Mouse (Mus musculus) ovary, adult 10 weeks (tissue): ENCODE measurements around the gene Trmt5. TPM values are rescaled to one million over a fixed set of nuclear protein-coding genes. Genes with fewer than 3 reads are reported as not detected.

Experiments
- polyA plus RNA-seq: library from polyadenylated mRNA; stranded (reverse); fragments of 350-450 nt; fragmentation: Illumina TruSeq; extraction: RNeasy Lipid Tissue Mini Kit (QIAGEN cat#74804); gene quantifications from one replicate; pipeline ENCODE4 v1.2.3, GENCODE M21; 2014

Trmt5 gene
- polyA plus RNA-seq = 30.9 TPM

GRCm38 (mm10) chr12:73286287-73287092 is at the start of gene Trmt5, which contains the start of gene Slc38a6:
Trmt5 (minus strand) TSS chr12:73286710.
Slc38a6 (plus strand) TSS chr12:73286779.

Other genes with a start within 250 kb of the Trmt5 start
- gene Six1, start 232.8 kb downstream of the Trmt5 start, polyA plus RNA-seq = 0.40 TPM
- gene Six4, start 173.3 kb downstream of the Trmt5 start, polyA plus RNA-seq = 1.9 TPM
- 24.1 TPM for gene Mnat1, start 163.0 kb downstream of the Trmt5 start, polyA plus RNA-seq
- gene Slc38a6, start 69 bp upstream of the Trmt5 start, polyA plus RNA-seq = 12.5 TPM